Mouse (Mus musculus) embryonic facial prominence, embryonic 14.5 days (tissue): ENCODE data around the gene Psmc6. TPM values are rescaled to one million over a fixed set of nuclear protein-coding genes. Genes with fewer than 3 reads are reported as not detected.

Source experiments
- ATAC-seq: fragments of 200-750 bp; cut with Nextera tagmentation; 2 replicates; pipeline ENCODE4 v1.8.0; 2017; ENCODE audit warnings: low read depth, moderate number of reproducible peaks, moderate TSS enrichment
- DNase-seq: peaks from one replicate; pipeline ENCODE4 v3.0.0-alpha.2; 2015; ENCODE audit warnings: low spot score
- H3K27ac ChIP-seq: fragments of 300-500 bp; sonication (generic); replicated peaks from 2 replicates; pipeline ENCODE4 v1.5.1; 2014; ENCODE audit warnings: low read depth, mild to moderate bottlenecking, low read length, moderate library complexity
- H3K27me3 ChIP-seq: fragments of 300-500 bp; sonication (generic); replicated peaks from 2 replicates; pipeline ENCODE4 v1.6.1; 2014; ENCODE audit warnings: low read length; ENCODE audit not compliant: control insufficient read depth, insufficient read depth
- H3K36me3 ChIP-seq: fragments of 300-500 bp; sonication (generic); 2 replicates; pipeline ENCODE4 v1.6.1; 2014; ENCODE audit warnings: low read length, mixed read lengths; ENCODE audit not compliant: control insufficient read depth, insufficient read depth
- H3K4me1 ChIP-seq: fragments of 300-500 bp; sonication (generic); 2 replicates; pipeline ENCODE4 v1.6.1; 2014; ENCODE audit warnings: antibody characterized with exemption, low read length; ENCODE audit not compliant: control insufficient read depth, insufficient read depth
- H3K4me2 ChIP-seq: fragments of 300-500 bp; sonication (generic); 2 replicates; pipeline ENCODE4 v1.6.1; 2014; ENCODE audit warnings: low read depth, mild to moderate bottlenecking, low read length, moderate library complexity, mixed read lengths
- H3K4me3 ChIP-seq: fragments of 300-500 bp; sonication (generic); 2 replicates; pipeline ENCODE4 v1.5.1; 2014; ENCODE audit warnings: low read depth, mild to moderate bottlenecking, low read length
- H3K9ac ChIP-seq: fragments of 300-500 bp; sonication (generic); 2 replicates; pipeline ENCODE4 v1.6.1; 2014; ENCODE audit warnings: low read depth, mild to moderate bottlenecking, low read length, moderate library complexity, mixed read lengths
- H3K9me3 ChIP-seq: fragments of 300-500 bp; sonication (generic); 2 replicates; pipeline ENCODE4 v1.6.1; 2016; ENCODE audit warnings: low read length; ENCODE audit not compliant: control insufficient read depth
- WGBS: fragments of 180-500 bp; shearing (Covaris S2); extraction: QIAGEN DNeasy Blood & Tissue Kit; methylation state at CpG from one replicate; pipeline ENCODE4 v1.1.7; 2014; 5-methylcytosine and 5-hydroxymethylcytosine counted together
- polyA plus RNA-seq: library from polyadenylated mRNA; unstranded; fragments of >200 nt; fragmentation: Nextera tagmentation; extraction: Ambion mirVana; gene quantifications from 2 replicates; pipeline ENCODE4 v1.2.1, GENCODE M21; 2014

Psmc6 gene
- polyA plus RNA-seq, 1 experiment from 2014 or later: 153 TPM

- no peak overlapping the region for H3K9ac ChIP-seq
- H3K4me3 ChIP-seq: no peak overlapping the region
- H3K27me3 ChIP-seq: no peaks in the 10 kb centered on the region
- H3K4me1 ChIP-seq: no peaks in the 10 kb centered on the region
- H3K9me3 ChIP-seq: no peaks in the 10 kb centered on the region
- H3K4me2 ChIP-seq: no peak overlapping the region
- no peak overlapping the region for H3K27ac ChIP-seq
- WGBS: 92% methylated on average over 3 of the region's 3 CpGs
- peaks cover 29% of the 10 kb centered on the region for H3K36me3 ChIP-seq
- ATAC-seq (no peak), DNase-seq (no peak)
Observed at GRCm38 (mm10) chr14:45378771-45379170, 49.2 kb downstream of the Psmc6 start.

GRCm38 (mm10) chr14:45380756-45381155, 51.2 kb downstream of the Psmc6 start:
- H3K9me3 ChIP-seq: no peaks in the 10 kb centered on the region
- DNase-seq (peak; percentile 11), ATAC-seq (no peak)
- no peak overlapping the region for H3K27ac ChIP-seq
- no peak overlapping the region for H3K9ac ChIP-seq
- H3K36me3 ChIP-seq: peaks cover 29% of the 10 kb centered on the region
- H3K4me2 ChIP-seq: no peak overlapping the region
- 80% methylated on average over 6 of the region's 6 CpGs for WGBS
- H3K4me3 ChIP-seq: no peak overlapping the region
- no peaks in the 10 kb centered on the region for H3K27me3 ChIP-seq
- no peaks in the 10 kb centered on the region for H3K4me1 ChIP-seq

- H3K9ac ChIP-seq: no peak overlapping the region
- H3K27me3 ChIP-seq: no peaks in the 10 kb centered on the region
- peaks cover 29% of the 10 kb centered on the region for H3K36me3 ChIP-seq
- DNase-seq (no peak), ATAC-seq (no peak)
- no peaks in the 10 kb centered on the region for H3K9me3 ChIP-seq
- no peak overlapping the region for H3K4me3 ChIP-seq
- H3K4me1 ChIP-seq: no peaks in the 10 kb centered on the region
- 85% methylated on average over 4 of the region's 4 CpGs for WGBS
- no peak overlapping the region for H3K4me2 ChIP-seq
- H3K27ac ChIP-seq: no peak overlapping the region
Observed at GRCm38 (mm10) chr14:45382912-45383311, 53.3 kb downstream of the Psmc6 start.

GRCm38 (mm10) chr14:45385596-45385995, 56.0 kb downstream of the Psmc6 start:
- H3K4me1 ChIP-seq: no peaks in the 10 kb centered on the region
- no peak overlapping the region for H3K9ac ChIP-seq
- H3K4me2 ChIP-seq: no peak overlapping the region
- DNase-seq (no peak), ATAC-seq (no peak)
- H3K27me3 ChIP-seq: no peaks in the 10 kb centered on the region
- H3K9me3 ChIP-seq: no peaks in the 10 kb centered on the region
- no peak overlapping the region for H3K27ac ChIP-seq
- WGBS: 84% methylated on average over 2 of the region's 2 CpGs
- no peak overlapping the region for H3K4me3 ChIP-seq
- H3K36me3 ChIP-seq: peaks cover 10% of the 10 kb centered on the region

GRCm38 (mm10) chr14:45387480-45387879, 57.9 kb downstream of the Psmc6 start:
- Histone ChIP-seq H3K4me1 (no peaks in the 10 kb centered on the region), H3K27me3 (no peaks in the 10 kb centered on the region), H3K36me3 (no peaks in the 10 kb centered on the region), H3K9me3 (no peaks in the 10 kb centered on the region), H3K4me2 (peak overlapping the region; percentile 59), H3K27ac (0 out of 2 replicates have a peak overlapping the region, but pooled peaks have one; percentile 66), H3K4me3 (peak overlapping the region; percentile 85), H3K9ac (peak overlapping the region; percentile 83)
- DNase-seq (no peak), ATAC-seq (no peak)
- WGBS: 21% methylated on average over 2 of the region's 2 CpGs

GRCm38 (mm10) chr14:45388345-45389181, 59.0 kb downstream of the Psmc6 start:
- ATAC-seq: peak; percentile 97
- Histone ChIP-seq H3K36me3 (no peaks in the 10 kb centered on the region), H3K4me3 (peak overlapping the region; percentile 85), H3K4me1 (no peaks in the 10 kb centered on the region), H3K9me3 (no peaks in the 10 kb centered on the region), H3K27ac (peak overlapping the region; percentile 66), H3K4me2 (peak overlapping the region; percentile 59), H3K27me3 (no peaks in the 10 kb centered on the region), H3K9ac (peak overlapping the region; percentile 83)
- DNase-seq: peak; percentile 92
- WGBS: under 1% methylated on average over 40 of the region's 71 CpGs

GRCm38 (mm10) chr14:45389194-45389593, 59.6 kb downstream of the Psmc6 start:
- Histone ChIP-seq H3K27ac (peak overlapping the region; percentile 66), H3K4me2 (peak overlapping the region; percentile 59), H3K9me3 (no peaks in the 10 kb centered on the region), H3K4me1 (no peaks in the 10 kb centered on the region), H3K36me3 (no peaks in the 10 kb centered on the region), H3K4me3 (peak overlapping the region; percentile 85), H3K27me3 (no peaks in the 10 kb centered on the region), H3K9ac (peak overlapping the region; percentile 83)
- no peak for DNase-seq
- 15% methylated on average over 3 of the region's 3 CpGs for WGBS
- peak; percentile 38; the same call in 1 of the 2 replicates for ATAC-seq
